Mouse (Mus musculus) B cell, adult (primary cell): Measurements from ENCODE around the gene Gadd45g. TPM values are rescaled to one million over a fixed set of nuclear protein-coding genes. Genes with fewer than 3 reads are reported as not detected.

Experiments
- total RNA-seq: library from RNA; stranded (reverse); gene quantifications from 4 replicates; pipeline ENCODE4 v1.2.4, GENCODE M21; 2023; ENCODE audit not compliant: inconsistent age

The Gadd45g gene
- 21.9 to 27.3 TPM (median 23.9 TPM) in 4 replicates for total RNA-seq

GRCm38 (mm10) chr13:51846301-51846867 is at the start of gene Gadd45g:
Gadd45g (plus strand) TSS chr13:51846678.

Other genes starting within 250 kb of the Gadd45g start
- gene Cks2, start 201.4 kb upstream of the Gadd45g start, total RNA-seq: 25.4 to 30.5 TPM (median 28.5 TPM) in 4 replicates
- 58.6 to 65.1 TPM (median 62.1 TPM) in 4 replicates for gene Secisbp2, start 195.0 kb upstream of the Gadd45g start, total RNA-seq
- 226 to 248 TPM (median 236 TPM) in 4 replicates for gene Sema4d, start 52.9 kb upstream of the Gadd45g start, total RNA-seq